Comparison of ENCODE assay signal across 8 mouse cellular contexts in genomic region chr13:10359516-10360198, GRCm38 (mm10). TPM values are rescaled to one million over a fixed set of nuclear protein-coding genes. Genes with fewer than 3 reads are reported as not detected.
DNase-seq lines count a peak whose midpoint lies in the region; ATAC-seq lines count a peak whose summit lies in the region.

No protein-coding gene starts in this region.

- peak; percentile 6 to 28 for DNase-seq in frontal cortex, postnatal 14 days (ENCODE audit: low spot score in 2 of 2)
- DNase-seq in frontal cortex, postnatal 25 days (ENCODE audit: low spot score in 2 of 2): no peak
- DNase-seq in MN1 (ENCODE audit: low spot score): peak; percentile 9
- peak; percentile 9 for DNase-seq in mesoderm, embryonic 11.5 days (ENCODE audit: low read depth, low spot score)
- no peak for DNase-seq in urinary bladder, postnatal 25 days (ENCODE audit: low spot score)

- 2% methylated on average over 26 of the region's 26 CpGs for WGBS in forebrain, embryonic 13.5 days
- WGBS in kidney, embryonic 15.5 days: 1% methylated on average over 26 of the region's 26 CpGs

- no peaks in the 10 kb centered on the region for H3K9me3 ChIP-seq in forebrain, embryonic 13.5 days (replicated peaks)
- H3K9me3 ChIP-seq in kidney, embryonic 15.5 days (replicated peaks): no peaks in the 10 kb centered on the region

- ATAC-seq in forebrain, embryonic 13.5 days: 0 out of 2 replicates have a peak, but pooled peaks have one; percentile 7
- peak; percentile 40; the same call in 1 of the 2 replicates for ATAC-seq in kidney, embryonic 15.5 days (replicated peaks; ENCODE audit: low FRiP score)
- ATAC-seq in erythroid progenitor cell, adult 5-6 weeks (replicated peaks; ENCODE audit: low FRiP score, poor library complexity, severe bottlenecking): no peak

- no peak overlapping the region for H3K27ac ChIP-seq in forebrain, embryonic 13.5 days
- no peak overlapping the region for H3K27ac ChIP-seq in kidney, embryonic 15.5 days

- H3K27me3 ChIP-seq in forebrain, embryonic 13.5 days: peaks cover 30% of the 10 kb centered on the region
- H3K27me3 ChIP-seq in kidney, embryonic 15.5 days: peaks cover 50% of the 10 kb centered on the region

- H3K4me2 ChIP-seq in forebrain, embryonic 13.5 days: peak overlapping the region; percentile 98
- peak overlapping the region; percentile 99 for H3K4me2 ChIP-seq in kidney, embryonic 15.5 days

- peak overlapping the region; percentile 61 for H3K4me3 ChIP-seq in forebrain, embryonic 13.5 days
- peak overlapping the region; percentile 61 for H3K4me3 ChIP-seq in kidney, embryonic 15.5 days (replicated peaks)

- peaks cover 12% of the 10 kb centered on the region; the same call in 1 of the 2 replicates for H3K4me1 ChIP-seq in forebrain, embryonic 13.5 days
- peaks cover 14% of the 10 kb centered on the region for H3K4me1 ChIP-seq in kidney, embryonic 15.5 days

- H3K36me3 ChIP-seq in forebrain, embryonic 13.5 days (ENCODE audit: poor library complexity, severe bottlenecking): no peaks in the 10 kb centered on the region
- H3K36me3 ChIP-seq in kidney, embryonic 15.5 days: no peaks in the 10 kb centered on the region

- H3K9ac ChIP-seq in forebrain, embryonic 13.5 days: peak overlapping the region; percentile 65
- peak overlapping the region; percentile 52 for H3K9ac ChIP-seq in kidney, embryonic 15.5 days

RNA-seq across cellular contexts. Expression of gene Chrm3, which starts 1.0 kb away (rescaled TPM):
- polyA plus RNA-seq in forebrain, embryonic 13.5 days (2015; fragmentation: Nextera tagmentation; extraction: Ambion mirVana): 0.62 and 0.79 TPM in 2 replicates
- 0.89 and 1.6 TPM in 2 replicates for polyA plus RNA-seq in kidney, embryonic 15.5 days (2015; fragmentation: Nextera tagmentation; extraction: Ambion mirVana)
- not detected in 2 replicates for total RNA-seq in erythroid progenitor cell, adult 5-6 weeks (2015; ENCODE audit: low replicate concordance)
- total RNA-seq in erythroid progenitor cell, adult 5-6 weeks (2017; ENCODE audit: low replicate concordance): not detected in 2 replicates

Comparison
In these comparisons a context has a peak if more than half of its experiments do, and no peak if none do; other contexts are left out.
1. DNase-seq: peak in frontal cortex, postnatal 14 days (2 of 2), MN1 (single experiment) and mesoderm, embryonic 11.5 days (single experiment); none in frontal cortex, postnatal 25 days (0 of 2) and urinary bladder, postnatal 25 days (single experiment).